Mouse (Mus musculus) lung, postnatal 4 days (tissue): ENCODE results near the gene Slc39a1.
"Not testable (repeated sequence)": the region's sequence is repeated elsewhere in the genome, so short reads cannot be mapped to it uniquely, and the experiment has no call there.

ENCODE experiments used
- DNase-seq, 2 experiments: peaks; one replicate each; pipeline ENCODE4 v3.0.0; 2021

Slc39a1 gene

DNA sequence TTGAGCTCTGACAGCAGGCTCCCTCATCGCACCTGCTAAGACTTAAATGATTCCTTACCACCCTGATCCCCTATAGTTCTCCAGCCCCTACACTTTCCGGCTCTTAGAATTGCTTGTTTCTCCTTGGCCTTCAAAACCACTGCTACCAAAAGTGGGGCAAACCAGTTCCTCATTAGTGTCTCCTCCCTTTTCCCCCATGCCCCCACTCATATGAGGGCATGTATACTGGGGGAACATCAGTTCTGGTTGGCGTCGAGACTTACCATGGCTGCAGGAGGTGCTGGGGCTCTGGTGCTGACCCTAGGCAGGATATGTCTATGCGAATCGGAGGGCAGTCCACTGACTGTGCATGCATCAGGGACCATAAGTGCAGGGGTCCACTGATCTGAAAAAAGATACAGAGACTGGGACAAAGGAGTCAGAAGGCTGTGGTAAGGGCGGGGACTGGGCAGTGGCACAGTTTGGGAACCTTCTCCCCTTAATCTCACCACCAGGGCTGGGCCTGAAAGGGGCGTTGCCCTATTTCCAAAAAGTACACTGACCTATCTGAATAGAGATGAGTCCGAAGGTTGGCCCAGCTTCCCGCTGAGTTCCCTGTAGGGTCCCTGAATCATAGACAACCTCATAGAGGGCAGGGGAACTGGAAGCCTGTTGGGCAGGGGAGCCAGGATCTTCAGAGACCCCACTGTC lies 6.2 kb upstream of the Slc39a1 start:
- no peak for DNase-seq

DNA sequence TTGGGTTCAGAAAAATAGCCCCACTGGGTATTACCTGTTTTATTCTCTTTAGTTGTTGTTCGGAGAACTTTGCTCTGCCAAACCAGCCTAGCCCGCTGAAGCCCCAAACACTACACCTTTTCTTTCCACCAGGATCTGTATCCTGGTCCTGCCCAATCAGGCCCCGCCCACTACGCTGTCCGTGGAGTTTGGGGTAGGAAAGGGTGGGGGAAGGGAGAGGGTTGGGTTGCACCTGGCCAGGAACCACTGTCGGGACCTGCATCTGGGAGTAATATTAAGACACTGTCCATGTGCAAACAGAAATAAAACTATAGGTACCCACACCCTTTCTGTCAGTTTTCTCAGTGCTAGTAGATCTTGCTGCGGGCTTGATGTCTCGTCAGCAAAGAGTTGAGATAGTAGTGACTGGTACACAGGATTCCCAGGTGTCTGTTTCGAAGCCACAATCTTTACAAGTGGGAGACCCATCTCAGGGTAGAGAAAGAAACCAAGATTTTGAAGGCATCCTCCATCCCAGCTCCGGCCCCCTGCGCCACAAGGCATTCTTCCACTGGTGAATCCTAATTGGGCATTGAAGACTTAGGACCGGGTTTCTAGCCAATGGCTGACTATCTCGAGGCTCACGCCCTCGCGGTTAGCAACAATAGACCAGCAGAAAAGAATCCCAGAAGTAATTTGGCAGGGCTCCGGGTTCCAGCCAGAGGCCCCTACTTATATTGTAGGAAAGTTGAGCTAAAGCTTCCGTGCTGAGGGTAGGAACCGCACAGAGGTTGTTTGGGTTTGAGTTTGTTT lies 4.8 kb upstream of the Slc39a1 start, which contains the start of gene Creb3l4:
Creb3l4 (minus strand) TSS at position 529 of the 792 bp plus-strand sequence.
- peak; percentile 57 to 69 for DNase-seq

DNA sequence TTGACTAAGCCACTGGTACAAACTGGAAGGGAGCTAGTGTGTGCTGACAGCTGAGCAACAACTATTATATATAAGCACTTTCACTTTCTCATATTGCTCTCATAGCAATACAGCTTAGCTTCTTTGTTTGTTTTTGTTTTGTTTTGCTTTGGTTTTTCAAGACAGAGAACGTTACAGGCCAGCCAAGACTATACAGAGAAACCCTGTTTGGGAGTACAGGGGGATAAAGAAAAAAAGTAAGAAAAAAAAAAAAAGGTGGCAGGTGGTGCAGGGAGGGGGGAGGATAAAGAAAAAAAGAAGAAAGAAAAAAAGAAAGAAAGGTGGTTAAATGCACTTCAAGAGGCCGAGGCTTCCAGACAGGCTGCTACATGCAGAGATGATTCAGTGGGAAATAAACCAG lies 2.6 kb upstream of the Slc39a1 start:
- DNase-seq = no peak

DNA sequence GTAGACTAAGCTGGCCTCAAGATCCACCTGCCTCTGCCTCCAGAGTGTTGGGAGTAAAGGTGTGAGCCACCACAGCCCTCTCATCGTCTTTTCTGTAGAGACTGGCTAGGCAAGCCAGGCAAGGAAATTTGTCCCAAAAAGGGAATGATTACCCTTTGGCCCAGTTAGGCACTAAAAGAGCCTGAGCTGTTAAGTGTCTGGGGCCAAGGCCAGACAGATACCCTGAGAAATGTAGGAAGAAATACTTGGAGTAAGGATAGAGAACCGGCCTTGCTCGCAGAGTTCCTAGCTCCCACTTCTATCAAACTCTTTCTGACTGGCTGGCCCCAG lies 377 bp upstream of the Slc39a1 start:
- DNase-seq = no peak

DNA sequence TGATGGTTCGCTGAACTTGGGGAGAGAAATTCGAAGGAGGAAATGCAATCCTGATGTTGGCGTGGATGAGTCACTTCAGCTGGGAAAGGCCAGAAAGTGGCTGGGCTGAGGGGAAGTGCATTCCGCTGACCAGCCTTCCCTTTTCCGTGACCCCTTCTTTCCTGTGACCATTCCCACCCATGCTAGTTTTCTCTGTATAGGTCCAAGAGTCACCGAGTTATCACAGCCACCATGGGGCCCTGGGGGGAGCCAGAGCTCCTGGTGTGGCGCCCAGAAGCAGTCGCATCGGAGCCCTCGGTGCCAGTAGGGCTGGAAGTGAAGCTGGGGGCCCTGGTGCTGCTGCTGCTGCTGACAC lies 751 bp downstream of the Slc39a1 start:
- DNase-seq = peak; percentile 55 to 62

DNA sequence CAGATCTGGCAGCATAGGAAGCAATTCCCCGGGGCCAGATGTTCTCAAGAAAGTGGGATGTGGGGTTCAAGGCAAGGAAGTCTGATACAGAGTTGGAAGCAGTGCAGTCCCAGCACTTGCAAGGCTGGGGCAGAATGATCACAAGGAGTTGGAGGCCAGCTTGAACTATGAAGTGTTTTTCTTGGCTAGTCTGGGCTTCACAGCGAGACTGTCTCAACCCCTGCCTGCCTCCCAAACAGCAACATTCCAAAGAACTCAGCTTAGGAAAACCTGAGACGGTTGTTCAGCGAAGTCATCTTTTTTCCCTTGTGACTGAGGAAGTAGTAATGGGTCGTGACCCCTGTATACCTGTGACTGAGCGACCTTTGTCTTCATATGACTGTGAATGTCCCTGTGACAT lies 2.8 kb downstream of the Slc39a1 start:
- no peak for DNase-seq

DNA sequence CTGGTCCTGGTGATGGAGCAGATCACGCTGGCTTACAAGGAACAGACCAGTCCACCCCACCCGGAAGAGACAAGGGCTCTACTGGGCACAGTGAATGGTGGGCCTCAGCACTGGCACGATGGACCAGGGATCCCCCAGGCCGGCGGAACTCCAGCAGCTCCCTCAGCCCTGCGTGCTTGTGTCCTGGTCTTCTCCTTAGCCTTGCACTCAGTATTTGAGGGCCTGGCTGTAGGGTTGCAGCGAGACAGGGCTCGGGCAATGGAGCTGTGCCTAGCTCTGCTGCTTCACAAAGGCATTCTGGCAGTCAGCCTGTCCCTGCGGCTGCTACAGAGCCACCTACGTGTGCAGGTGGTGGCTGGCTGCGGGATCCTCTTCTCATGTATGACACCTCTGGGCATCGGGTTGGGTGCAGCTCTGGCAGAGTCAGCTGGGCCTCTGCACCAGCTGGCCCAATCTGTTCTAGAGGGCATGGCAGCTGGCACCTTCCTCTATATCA lies 3.8 kb downstream of the Slc39a1 start:
- not testable (repeated sequence) for DNase-seq

DNA sequence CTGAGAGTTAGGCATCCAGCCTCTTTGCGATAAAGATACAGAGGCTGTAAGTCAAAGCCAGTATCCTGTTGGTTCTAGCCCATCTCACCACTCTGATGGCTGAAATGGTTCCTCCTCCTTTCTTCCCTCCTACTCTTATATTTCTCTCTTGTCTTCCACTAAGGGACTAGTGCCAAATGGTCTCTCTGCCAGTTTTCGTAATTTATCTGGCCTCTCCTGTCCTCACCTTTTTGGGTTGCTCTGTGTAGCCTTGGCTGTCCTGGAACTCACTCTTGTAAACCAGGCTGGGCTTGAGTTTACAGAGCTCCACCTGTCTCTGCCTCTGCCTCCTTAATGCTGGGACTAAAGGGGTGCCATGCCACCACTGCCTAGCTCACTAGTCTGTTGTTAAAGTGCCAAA lies 4.7 kb downstream of the Slc39a1 start:
- not testable (repeated sequence) for DNase-seq

DNA sequence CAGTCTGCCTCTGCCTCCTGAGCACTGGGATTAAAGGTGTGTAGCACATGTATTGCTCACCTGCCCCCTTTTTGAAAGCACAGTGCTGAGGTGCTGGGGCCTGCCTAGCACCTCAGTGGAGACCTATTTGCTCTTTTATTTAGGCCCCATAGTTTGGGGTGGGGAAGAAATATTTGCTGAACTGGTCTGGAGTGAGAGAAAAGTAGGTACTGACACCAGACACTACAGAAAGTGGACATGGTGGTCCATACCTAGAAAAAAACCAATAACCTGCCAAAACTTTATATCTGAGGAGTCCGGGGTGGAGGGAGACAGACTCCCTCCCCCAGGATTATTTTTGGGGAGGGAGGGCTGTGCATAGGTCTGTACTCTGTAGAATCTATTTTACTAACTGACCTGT lies 5.2 kb downstream of the Slc39a1 start:
- DNase-seq = not testable (repeated sequence)

DNA sequence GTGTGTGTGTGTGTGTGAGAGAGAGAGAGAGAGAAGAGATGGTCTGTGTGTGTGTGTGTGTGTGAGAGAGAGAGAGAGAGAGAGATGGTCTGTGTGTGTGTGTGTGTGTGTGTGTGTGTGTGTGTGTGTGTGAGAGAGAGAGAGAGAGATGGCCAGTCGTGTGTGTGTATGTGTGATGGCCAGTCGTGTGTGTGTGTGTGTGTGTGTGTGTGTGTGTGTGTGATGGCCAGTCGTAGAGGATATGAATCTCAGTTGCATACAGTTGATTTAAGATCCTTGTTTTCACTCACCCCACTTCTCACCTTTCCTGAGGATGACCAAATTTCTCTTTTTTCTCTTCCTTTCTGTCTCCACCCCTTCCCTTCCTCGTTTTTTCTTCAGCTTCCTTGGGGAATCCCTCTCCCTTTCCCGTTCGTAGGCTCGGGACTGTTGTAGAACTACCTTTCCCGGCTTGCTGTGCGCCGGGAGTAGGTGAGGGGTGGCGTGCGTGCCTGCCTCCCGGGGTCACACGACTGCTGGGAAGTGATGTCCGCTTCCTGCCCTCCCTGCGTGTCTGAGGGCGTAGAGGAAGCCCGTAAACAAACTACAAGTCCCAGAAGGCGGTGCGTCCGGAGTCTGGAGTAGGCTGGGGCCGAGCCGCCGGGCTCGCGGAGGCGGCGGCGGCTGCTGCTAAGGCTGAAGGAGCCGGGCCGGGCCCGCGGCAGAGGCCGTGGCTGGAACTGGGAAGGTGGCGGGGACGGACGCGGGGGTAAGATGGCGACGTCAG lies 5.9 kb downstream of the Slc39a1 start, which contains the start of gene Crtc2:
Crtc2 (plus strand) TSS at position 511 of the 766 bp plus-strand sequence.
- DNase-seq = peak; percentile 96 to 98

DNA sequence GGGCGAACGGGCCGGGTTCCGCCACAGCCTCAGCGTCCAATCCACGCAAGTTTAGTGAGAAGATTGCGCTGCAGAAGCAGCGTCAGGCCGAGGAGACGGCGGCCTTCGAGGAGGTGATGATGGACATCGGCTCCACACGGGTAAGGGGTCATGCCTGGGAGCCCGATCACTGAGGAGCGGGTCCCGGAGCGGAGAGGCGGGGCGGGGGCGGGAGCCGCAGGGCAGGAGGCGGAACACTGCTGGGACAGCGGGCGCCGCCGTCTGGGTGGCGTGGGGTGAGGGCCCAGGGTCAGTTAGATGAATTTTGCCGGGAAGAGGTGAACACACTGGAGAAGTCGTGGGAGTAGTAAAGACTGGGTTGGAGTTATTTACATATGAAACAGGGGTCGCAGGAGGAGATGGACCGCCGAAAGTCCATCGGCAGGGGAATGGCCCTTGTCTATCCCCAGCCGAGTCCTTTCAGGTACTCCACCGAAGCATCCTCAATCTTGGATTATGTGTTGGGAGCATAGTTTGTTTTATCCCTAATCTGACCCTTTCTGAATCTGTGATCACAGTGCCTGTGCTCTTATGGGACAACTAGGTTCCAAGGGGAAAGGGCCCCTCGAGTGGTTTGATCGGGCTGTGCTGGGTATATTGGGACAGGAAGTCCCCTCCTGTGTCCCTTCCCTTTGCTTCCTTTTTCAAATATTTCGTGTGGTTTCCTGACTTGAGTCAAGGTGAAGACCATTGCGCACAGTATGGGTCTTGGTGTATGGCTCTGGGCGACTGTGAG lies 6.6 kb downstream of the Slc39a1 start:
- no peak for DNase-seq

DNA sequence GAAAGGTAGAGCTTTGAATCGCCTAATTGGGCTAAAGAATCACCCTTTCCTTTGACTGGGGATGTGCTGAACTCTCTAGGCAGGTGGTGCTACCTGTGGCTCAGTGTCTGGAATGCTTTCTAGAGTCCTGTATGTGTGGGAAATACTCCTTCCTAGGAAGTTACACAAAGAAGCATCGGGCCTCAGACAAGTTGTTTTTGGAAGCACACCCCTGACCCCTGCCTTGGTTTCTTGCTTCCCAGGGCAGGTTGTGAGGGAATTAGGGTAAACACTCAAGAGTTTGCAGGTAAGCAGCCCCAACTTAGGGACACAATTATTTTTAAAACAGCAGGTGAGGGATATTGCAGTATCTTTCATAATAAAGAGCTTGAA lies 7.2 kb downstream of the Slc39a1 start:
- DNase-seq = no peak

DNA sequence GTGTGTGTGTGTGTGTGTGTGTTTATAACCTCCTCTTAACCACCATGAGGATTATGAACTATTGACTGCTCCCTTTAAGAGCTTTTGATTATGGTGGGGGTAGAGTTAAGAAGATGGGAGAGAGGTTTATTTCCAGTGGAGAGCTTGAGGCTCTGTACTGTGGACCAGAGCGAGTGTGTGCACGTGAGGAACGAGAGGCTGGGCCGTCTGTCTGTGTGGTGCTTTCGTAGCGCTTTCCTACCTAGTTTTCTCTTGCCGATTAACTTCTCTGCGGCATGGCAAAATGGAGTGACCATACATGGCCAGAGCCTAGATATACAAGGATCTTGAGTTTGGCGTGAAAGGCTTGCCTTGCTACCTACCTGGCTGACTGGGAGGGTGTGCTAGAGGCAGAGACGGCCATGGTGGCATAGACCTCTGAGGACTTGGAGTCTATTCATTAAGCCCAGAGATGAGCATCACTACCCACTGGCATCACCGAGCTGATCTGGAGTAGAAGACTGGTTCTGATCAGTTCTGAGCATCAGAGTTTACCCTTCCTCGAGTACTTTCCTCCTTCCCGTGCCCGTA lies 7.9 kb downstream of the Slc39a1 start:
- DNase-seq = no peak

DNA sequence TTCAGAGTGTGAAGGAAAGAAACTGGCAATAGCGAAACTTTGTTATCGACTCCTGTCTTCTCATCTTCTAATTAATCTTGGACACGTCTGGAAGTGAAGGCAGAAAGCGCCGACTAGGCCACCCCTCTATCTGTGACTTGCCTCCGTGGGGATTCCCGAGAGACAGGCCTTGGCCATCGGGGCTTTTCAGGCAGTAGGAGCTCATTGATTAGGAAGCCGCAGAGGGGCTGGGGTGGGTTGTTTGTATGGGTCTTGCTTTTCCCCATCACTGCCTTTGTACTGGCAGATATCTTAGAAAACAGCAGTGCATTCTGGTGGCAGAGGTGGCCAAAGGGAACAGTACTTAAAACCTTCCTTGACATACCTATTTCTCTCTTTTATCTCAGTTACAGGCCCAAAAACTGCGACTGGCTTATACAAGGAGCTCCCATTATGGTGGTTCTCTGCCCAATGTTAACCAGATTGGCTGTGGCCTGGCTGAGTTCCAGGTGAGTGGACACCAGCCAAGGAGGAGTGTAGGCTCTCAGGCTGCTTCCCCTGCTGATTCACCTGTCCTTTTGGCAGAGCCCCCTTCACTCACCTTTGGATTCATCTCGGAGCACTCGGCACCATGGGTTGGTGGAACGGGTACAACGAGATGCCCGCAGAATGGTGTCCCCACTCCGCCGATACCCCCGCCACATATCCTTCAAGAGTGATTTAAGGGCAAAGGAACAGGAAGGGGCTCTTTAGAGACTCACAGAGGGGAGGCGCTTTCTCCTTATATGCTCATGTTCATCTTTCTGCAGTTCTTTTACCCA lies 9.0 kb downstream of the Slc39a1 start:
- no peak for DNase-seq

DNA sequence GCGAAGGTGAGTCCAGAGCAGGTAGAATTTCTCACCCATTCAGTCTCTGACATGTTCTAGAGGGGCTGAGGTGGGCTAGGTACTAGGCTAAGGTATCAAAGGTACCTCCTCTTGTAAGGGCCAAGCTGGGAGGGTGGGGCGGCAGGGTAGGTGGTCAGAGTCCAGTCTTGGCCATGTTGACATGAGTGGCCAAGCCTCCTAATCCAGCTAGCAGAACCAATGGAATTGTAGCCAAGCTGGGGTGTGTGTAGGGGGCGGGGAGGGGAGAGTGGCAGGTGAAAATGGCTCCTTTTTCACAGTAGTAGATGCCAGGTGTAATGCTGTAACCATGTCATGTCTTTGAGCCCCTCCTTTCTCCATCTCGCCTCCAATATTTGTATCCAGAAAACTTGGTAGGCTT lies 10.5 kb downstream of the Slc39a1 start:
- no peak for DNase-seq

DNA sequence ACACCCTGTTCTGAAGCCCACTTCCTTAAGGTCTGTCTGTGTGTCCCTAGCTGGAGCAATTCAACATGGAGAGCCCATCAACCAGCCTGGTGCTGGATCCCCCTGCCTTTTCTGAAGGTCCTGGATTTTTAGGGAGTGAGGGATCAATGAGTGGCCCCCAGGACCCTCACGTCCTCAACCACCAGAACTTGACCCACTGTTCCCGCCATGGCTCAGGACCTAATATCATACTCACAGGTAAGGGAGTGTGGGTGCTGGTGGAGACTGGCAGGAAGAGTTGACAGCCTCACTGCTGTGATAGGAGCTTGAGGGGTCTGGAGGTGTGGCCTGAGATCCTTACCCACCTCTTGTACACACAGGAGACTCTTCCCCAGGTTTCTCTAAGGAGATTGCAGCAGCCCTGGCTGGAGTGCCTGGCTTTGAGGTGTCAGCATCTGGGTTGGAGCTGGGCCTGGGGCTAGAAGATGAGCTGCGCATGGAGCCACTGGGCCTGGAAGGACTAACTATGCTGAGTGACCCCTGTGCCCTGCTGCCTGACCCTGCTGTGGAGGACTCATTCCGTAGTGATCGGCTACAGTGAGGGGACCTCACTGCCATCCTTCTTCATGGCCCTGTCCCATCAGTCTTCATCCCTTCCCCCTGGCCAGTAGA lies 15.3 kb downstream of the Slc39a1 start:
- DNase-seq = no peak

DNA sequence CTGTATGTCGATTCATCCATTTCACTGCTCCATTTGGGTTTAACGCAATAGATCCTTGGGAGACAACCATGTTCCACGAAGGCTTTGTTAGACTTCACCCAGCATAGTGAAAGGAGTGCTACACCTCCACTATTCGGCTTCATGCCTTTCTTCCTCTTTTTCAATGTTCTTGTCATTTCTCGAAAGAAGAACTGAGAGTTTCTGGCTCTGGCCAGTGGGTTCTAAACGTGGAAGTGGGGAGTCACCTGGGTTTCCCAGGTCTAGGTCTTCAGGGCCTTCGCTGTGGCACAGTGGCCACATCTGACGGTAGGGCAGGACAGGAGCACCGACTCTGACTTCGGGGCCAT lies 16.7 kb downstream of the Slc39a1 start:
- DNase-seq = no peak

DNA sequence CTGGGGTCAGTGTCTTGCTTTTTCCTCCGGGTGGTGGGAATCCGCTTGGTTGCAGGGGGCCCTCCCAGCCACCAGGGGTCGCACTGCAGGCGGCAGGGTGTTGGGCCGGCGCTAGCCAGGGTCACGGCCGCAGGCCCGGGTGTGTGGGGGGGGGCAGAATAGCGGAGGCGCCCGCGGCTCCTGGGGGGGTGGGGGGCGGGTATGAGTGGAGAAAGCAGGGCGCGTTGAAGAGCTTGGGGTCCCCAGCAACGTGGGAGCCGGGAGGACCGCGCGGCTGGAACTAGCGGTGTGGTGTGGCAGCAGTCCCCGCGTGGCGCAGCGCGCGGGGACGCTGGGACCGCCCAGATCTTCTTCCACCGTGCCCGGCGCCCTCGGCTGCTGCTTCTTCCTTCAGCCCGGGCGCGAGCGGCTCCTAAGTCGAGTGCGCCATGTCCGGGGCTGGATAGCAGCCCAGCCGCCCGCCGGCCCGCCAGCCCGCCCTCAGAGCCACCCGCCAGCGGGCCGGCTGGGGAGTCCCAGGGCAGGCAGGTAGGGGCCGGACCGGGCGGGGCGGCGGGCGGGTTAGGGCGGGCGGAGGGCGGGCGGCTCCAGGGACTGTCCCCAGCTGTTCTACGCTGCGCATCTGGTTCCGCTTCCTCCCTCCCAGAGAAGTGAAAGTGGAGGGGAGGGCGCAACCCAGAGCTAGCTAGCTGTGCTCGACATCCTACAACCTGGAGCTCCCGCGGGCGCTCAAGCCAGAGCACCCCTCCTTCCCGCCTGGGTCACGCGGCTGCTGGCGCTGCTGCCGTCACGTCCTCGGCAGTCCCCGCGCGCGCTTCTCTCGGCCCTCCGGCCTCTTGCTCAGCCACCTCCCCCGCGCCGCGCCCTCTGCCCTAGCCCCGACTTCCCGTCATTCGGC lies 17.3 kb downstream of the Slc39a1 start, which contains the start of gene Dennd4b:
Dennd4b (plus strand) TSS at position 152 of the 898 bp plus-strand sequence.
- peak; percentile 95 for DNase-seq

DNA sequence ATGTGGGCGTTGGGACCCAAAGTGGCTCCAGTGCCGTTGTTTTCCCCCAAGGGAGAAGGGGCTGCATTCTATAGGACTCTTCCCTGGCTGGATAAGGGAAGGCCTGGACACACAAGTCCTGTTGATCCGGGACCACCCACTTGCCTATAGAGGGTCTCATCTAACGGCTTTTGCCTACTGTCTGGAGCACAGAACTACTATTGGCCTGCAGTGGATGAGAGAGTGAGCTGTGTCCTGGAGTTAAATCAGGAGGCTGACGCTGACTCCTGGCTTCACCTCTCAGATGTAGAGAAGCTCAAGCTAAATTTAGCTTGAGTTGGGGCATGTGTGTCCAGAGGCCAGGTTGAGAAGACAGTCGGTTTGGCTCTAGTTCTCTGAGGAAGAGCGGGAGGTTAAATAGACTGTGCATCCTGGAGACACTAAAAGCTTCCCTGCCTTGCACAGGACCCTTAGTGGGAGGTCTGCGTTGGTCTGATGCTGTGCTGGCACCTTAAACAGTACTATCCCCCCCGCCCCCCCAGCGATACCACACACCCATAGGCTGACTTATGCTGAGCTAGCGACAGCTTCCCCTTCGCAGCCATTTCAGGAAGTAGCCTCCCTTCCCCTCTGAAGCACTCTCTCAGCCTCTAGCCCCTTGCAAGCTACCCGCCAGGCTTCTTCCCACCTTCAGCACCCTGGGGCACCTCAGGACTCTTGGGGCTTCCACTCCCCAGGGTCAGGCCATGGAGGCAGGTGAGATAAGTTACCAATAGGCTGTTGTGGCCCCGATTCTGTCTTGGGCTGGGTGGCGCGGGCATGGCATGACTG lies 18.2 kb downstream of the Slc39a1 start:
- DNase-seq = peak; percentile 40 to 50
